Mouse (Mus musculus) forebrain, embryonic 16.5 days (tissue): ENCODE measurements around the gene Ddit4. TPM values are rescaled to one million over a fixed set of nuclear protein-coding genes. Genes with fewer than 3 reads are reported as not detected.
"Not testable (repeated sequence)": the region's sequence is repeated elsewhere in the genome, so short reads cannot be mapped to it uniquely, and the experiment has no call there.

Experiments
- ATAC-seq: fragments of 200-750 bp; cut with Nextera tagmentation; 2 replicates; pipeline ENCODE4 v1.8.0; 2017; ENCODE audit warnings: mild to moderate bottlenecking, moderate library complexity
- H3K27ac ChIP-seq: fragments of 300-500 bp; sonication (generic); 2 replicates; pipeline ENCODE4 v1.5.1; 2014; ENCODE audit warnings: low read length, control low read depth
- H3K27me3 ChIP-seq: fragments of 300-500 bp; sonication (generic); replicated peaks from 2 replicates; pipeline ENCODE4 v1.6.1; 2014; ENCODE audit warnings: low read length; ENCODE audit not compliant: control insufficient read depth, insufficient read depth
- H3K36me3 ChIP-seq: fragments of 300-500 bp; sonication (generic); 2 replicates; pipeline ENCODE4 v1.6.1; 2014; ENCODE audit not compliant: control insufficient read depth, insufficient read depth
- H3K4me1 ChIP-seq: fragments of 300-500 bp; sonication (generic); replicated peaks from 2 replicates; pipeline ENCODE4 v1.6.1; 2014; ENCODE audit warnings: low read length; ENCODE audit not compliant: control insufficient read depth, insufficient read depth
- H3K4me2 ChIP-seq: fragments of 300-500 bp; sonication (generic); 2 replicates; pipeline ENCODE4 v1.6.1; 2014; ENCODE audit warnings: mild to moderate bottlenecking, low read length, control low read depth
- H3K4me3 ChIP-seq: fragments of 300-500 bp; sonication (generic); replicated peaks from 2 replicates; pipeline ENCODE4 v1.5.1; 2014; ENCODE audit warnings: mild to moderate bottlenecking, low read length, control low read depth
- H3K9ac ChIP-seq: fragments of 300-500 bp; sonication (generic); replicated peaks from 2 replicates; pipeline ENCODE4 v1.6.1; 2014; ENCODE audit warnings: low read depth, low read length, control low read depth
- H3K9me3 ChIP-seq: fragments of 300-500 bp; sonication (generic); 2 replicates; pipeline ENCODE4 v1.6.1; 2016; ENCODE audit warnings: low read length; ENCODE audit not compliant: control insufficient read depth
- whole genome bisulfite sequencing: fragments of 180-500 bp; shearing (Covaris S2); extraction: QIAGEN DNeasy Blood & Tissue Kit; methylation state at CpG from one replicate; pipeline ENCODE4 v1.1.7; 2014; 5-methylcytosine and 5-hydroxymethylcytosine counted together
- polyA plus RNA-seq: library from polyadenylated mRNA; unstranded; fragments of >200 nt; fragmentation: Nextera tagmentation; extraction: Ambion mirVana; gene quantifications from 2 replicates; pipeline ENCODE4 v1.2.1, GENCODE M21; 2015

Gene Ddit4
- 75.5 and 79.6 TPM in 2 replicates for polyA plus RNA-seq

DNA sequence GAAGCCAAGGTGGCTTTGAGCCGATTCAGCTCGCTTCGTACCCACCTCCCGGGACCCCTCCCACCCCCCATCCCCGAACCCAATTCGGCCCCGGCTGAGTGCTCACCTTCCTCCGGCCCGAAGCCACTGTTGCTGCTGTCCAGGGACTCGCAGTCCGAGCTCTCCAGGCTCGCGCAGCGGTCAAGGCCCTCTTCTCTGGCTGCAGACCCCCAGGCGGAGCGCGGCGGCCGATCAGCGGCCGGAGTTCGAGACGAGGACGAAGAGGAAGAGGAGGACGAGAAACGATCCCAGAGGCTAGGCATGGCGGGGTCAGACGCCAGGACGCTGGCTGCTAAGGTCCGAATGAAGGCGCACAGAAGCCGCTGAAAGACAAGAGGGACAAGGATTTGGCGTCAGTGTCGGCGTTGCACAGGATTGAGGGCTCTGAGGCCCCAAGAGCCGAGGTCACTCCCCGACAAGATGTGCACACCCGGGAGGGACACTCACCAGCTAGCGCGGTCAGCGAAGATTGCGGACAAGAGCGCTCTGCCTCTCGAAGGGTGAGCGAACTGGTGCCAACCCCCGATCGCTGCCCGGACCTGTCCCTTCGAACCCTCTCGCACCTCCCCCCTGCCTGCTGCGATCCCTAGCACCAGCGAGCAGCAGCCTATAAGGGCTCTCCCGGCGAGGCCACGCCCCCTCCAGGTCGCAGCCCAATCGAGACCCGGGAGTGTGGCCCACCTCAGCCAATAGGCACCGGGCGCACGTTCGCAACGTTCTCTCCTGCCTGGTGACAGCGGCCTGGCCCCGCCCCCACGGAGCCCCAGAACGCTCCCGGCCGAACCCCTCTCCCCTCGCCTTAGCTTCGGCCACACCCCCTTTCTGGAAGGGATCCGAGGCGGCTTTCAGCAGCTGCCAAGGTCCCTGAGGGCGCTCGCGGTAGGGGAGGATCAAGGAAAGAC, at the start of gene Ddit4:
TSS of gene Ddit4 (minus strand) at position 624 of the 941 bp plus-strand sequence.
- peak; percentile 97 for ATAC-seq
- Histone ChIP-seq H3K9ac (peak within 1 kb of the TSS; percentile 96), H3K27me3 (no peaks in the 10 kb centered on the region), H3K4me3 (peak within 1 kb of the TSS; percentile 100), H3K27ac (peak within 1 kb of the TSS; percentile 98), H3K4me2 (peak within 1 kb of the TSS; percentile 93), H3K36me3 (no peaks in the 10 kb centered on the region), H3K9me3 (no peaks in the 10 kb centered on the region), H3K4me1 (peaks cover 36% of the 10 kb centered on the region)
- WGBS: under 1% methylated on average over 75 of the region's 76 CpGs

DNA sequence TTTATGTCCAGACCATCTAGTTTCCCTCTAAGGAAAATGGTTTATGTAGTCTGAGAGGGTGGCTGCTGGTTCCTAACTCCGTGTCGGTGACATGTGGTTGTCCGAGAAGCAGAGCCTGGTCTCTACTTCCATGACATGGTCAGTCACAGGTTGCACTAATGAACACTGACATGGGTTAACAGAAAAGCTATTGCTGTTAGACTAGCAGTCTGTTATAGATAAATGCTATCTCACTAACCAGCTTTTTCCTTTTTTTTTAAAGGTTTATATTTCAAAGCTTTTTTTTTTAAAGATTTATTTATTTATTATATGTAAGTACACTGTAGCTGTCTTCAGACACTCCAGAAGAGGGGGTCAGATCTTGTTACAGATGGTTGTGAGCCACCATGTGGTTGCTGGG, 47.4 kb upstream of the Ddit4 start:
- 96% methylated on average over 3 of the region's 3 CpGs for WGBS
- no peak overlapping the region for H3K27ac ChIP-seq
- H3K4me3 ChIP-seq: no peak overlapping the region
- H3K9ac ChIP-seq: no peak overlapping the region
- H3K4me1 ChIP-seq: peaks cover 16% of the 10 kb centered on the region
- no peak for ATAC-seq
- H3K9me3 ChIP-seq: no peaks in the 10 kb centered on the region
- H3K36me3 ChIP-seq: 0 out of 2 replicates have a peak, but pooled peaks cover 3% of the 10 kb centered on the region
- H3K27me3 ChIP-seq: no peaks in the 10 kb centered on the region
- no peak overlapping the region for H3K4me2 ChIP-seq

DNA sequence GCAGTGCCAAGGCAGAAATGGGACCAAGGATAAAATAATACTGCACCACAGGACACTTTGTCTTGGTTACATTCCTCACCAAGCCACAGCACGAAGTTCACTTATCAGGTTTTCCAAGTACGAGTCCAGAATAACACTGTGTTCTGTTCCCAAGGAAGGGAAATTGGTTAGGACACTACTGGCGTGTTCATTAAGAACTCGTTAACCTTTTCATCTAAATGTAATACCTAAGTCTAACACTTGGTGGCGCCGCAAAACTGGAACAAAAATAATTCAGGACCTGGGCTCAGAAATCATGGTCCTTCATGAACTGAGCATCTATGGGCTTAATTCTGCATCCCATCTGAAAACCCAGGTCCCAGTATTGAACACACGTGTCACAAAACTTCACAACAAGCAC, 46.0 kb upstream of the Ddit4 start:
- 14% methylated on average over 7 of the region's 7 CpGs for WGBS
- Histone ChIP-seq H3K9me3 (no peaks in the 10 kb centered on the region), H3K9ac (no peak overlapping the region), H3K36me3 (0 out of 2 replicates have a peak, but pooled peaks cover 3% of the 10 kb centered on the region), H3K4me3 (no peak overlapping the region), H3K27me3 (no peaks in the 10 kb centered on the region), H3K27ac (no peak overlapping the region), H3K4me2 (no peak overlapping the region), H3K4me1 (peaks cover 10% of the 10 kb centered on the region)
- ATAC-seq: no peak

DNA sequence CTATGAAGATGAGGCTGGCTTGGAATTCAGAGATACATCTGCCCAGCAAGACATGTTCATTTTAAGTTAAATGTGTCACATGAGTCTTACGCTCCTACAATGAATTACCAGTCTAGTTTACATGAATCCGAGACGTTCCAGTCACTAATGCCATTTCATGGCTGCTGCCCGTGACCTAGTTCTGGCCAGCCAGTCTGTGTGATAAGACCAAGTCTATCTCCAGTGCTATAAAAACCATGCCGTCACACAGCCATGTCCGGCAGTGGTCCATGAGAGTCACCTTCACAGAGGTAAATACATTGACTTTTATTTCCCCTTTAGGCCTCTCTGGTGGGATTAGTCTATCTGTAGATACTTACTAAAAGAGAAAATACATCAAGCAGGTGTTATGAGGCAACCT, 44.3 kb upstream of the Ddit4 start:
- Histone ChIP-seq H3K4me1 (peaks cover under 1% of the 10 kb centered on the region; the same call in 1 of the 2 replicates), H3K9ac (no peak overlapping the region), H3K27me3 (no peaks in the 10 kb centered on the region), H3K4me2 (no peak overlapping the region), H3K4me3 (no peak overlapping the region), H3K27ac (no peak overlapping the region), H3K36me3 (0 out of 2 replicates have a peak, but pooled peaks cover 3% of the 10 kb centered on the region), H3K9me3 (no peaks in the 10 kb centered on the region)
- WGBS: 97% methylated on average over 6 of the region's 6 CpGs
- no peak for ATAC-seq

DNA sequence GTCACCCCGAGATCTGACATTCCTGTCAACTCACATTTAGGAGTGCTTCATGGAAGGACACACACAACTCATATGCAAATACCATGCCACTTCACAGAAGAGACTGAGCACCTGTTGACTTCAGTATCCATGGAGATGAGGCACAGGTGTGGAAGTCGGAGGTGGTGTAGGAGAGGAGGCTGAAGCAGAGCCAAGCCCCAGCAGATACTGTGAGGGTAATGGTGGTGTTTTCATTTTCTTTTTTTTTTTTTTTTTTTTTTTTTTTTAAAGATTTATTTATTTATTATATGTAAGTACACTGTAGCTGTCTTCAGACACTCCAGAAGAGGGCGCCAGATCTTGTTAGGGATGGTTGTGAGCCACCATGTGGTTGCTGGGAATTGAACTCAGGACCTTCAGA, 42.2 kb upstream of the Ddit4 start:
- 89% methylated on average over 2 of the region's 3 CpGs for WGBS
- not testable (repeated sequence) for H3K27ac ChIP-seq

DNA sequence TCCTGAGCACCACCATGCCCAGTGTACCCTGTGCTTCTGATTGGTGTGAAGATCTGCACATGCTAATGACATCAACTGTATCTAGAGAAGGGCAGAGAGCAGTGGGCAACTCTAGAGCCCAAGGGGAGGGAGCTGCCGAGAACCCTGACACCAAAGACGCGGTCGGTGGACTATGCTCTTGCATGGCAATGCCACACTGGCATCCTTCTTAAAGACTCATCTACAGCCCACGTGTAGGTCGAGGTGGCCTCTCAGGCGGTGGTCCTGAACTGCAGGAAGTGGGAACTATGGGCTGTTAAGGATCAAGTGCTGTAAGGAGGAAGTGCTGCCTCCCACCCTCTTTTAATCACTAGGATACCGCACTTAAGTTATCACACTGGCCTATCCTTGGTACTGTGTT, 40.4 kb upstream of the Ddit4 start:
- peaks cover 35% of the 10 kb centered on the region for H3K36me3 ChIP-seq
- ATAC-seq: no peak
- no peak overlapping the region for H3K4me2 ChIP-seq
- no peaks in the 10 kb centered on the region for H3K9me3 ChIP-seq
- no peak overlapping the region for H3K27ac ChIP-seq
- no peaks in the 10 kb centered on the region for H3K27me3 ChIP-seq
- no peaks in the 10 kb centered on the region for H3K4me1 ChIP-seq
- WGBS: 91% methylated on average over 8 of the region's 8 CpGs
- H3K9ac ChIP-seq: no peak overlapping the region
- H3K4me3 ChIP-seq: no peak overlapping the region

More for the DNA sequence above, 42.2 kb upstream of the Ddit4 start:
- not testable (repeated sequence) for H3K27me3 ChIP-seq, ATAC-seq, H3K9ac ChIP-seq, H3K4me2 ChIP-seq, H3K4me3 ChIP-seq, H3K9me3 ChIP-seq, H3K4me1 ChIP-seq
- peaks cover 20% of the 10 kb centered on the region for H3K36me3 ChIP-seq

DNA sequence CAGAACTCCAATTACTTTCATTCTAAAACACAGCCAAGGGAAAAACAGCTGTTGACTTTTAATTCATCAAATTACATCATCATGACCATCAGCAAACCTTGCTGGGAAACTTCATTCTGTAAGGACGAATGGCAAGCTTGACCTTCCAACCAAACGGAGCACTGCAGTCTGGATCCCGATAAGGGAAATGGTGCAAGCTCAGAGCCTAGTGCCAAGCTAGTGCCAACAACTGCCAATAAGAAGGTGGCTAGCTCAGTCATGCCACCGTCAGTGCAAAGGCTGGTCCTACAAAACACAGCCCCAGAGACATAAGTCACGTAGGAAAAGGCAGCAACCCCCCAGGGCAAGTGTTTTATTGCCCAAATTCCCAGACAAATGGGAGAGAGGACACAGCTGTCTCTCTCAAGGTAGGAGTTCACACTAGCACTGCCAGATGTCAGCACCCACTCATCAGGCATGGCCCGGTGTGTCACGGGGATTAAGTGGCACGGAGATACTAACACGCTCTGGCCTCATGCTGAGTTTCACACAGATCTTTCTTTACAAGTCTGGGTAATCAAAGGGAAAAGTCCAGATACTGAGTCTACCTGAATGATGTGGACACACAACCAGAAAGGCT, 39.7 kb upstream of the Ddit4 start:
- Histone ChIP-seq H3K4me2 (no peak overlapping the region), H3K4me3 (no peak overlapping the region), H3K27ac (no peak overlapping the region), H3K9ac (no peak overlapping the region), H3K36me3 (peaks cover 35% of the 10 kb centered on the region), H3K27me3 (no peaks in the 10 kb centered on the region), H3K4me1 (no peaks in the 10 kb centered on the region), H3K9me3 (no peaks in the 10 kb centered on the region)
- no peak for ATAC-seq
- WGBS: 88% methylated on average over 9 of the region's 9 CpGs

DNA sequence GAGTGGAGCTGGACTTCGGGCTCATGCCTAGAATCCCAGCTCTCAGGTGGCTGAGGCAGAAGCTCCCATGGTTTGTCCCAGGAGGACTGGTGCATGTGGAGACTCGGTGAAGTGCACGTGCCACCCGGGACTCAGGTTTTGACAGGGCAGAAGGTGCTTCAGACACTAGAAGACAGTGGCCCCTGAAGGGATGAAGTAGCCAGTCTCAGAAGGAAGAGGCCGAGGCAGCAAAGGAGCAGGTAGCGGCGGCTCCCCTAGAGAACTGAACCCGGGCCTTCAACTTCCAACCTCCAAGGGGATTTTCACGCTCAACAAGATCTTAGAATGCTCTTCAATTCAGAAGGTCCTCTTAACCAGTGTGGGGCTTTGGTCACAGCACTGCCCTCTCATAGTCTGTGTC, 38.8 kb upstream of the Ddit4 start:
- ATAC-seq: no peak
- no peak overlapping the region for H3K4me2 ChIP-seq
- H3K27me3 ChIP-seq: no peaks in the 10 kb centered on the region
- H3K9me3 ChIP-seq: no peaks in the 10 kb centered on the region
- H3K9ac ChIP-seq: no peak overlapping the region
- 96% methylated on average over 9 of the region's 9 CpGs for WGBS
- no peak overlapping the region for H3K4me3 ChIP-seq
- H3K4me1 ChIP-seq: no peaks in the 10 kb centered on the region
- no peak overlapping the region for H3K27ac ChIP-seq
- H3K36me3 ChIP-seq: peaks cover 35% of the 10 kb centered on the region

DNA sequence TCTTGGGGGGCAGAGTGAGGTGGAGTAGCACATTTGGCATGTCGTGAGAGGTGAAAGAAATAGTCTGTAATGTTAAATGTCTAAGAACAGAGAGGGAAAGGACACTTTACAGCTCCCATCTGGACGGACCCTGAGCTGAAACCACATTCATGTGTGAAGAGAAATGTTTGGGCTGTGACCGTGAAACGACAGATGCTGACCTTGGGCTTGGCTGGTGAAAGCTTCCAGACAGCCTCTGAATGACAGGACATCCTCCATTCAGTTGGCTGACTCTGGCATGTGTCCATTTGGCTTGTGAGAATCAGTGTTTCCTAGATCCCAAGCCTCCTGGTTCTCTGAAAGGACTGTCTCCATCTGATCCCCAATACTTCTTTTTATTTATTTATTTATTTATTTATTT, 36.4 kb upstream of the Ddit4 start:
- no peak for ATAC-seq
- H3K27ac ChIP-seq: no peak overlapping the region
- no peaks in the 10 kb centered on the region for H3K4me1 ChIP-seq
- H3K9ac ChIP-seq: no peak overlapping the region
- WGBS: 76% methylated on average over 4 of the region's 4 CpGs
- no peaks in the 10 kb centered on the region for H3K9me3 ChIP-seq
- H3K4me3 ChIP-seq: no peak overlapping the region
- H3K27me3 ChIP-seq: no peaks in the 10 kb centered on the region
- H3K4me2 ChIP-seq: no peak overlapping the region
- peaks cover 32% of the 10 kb centered on the region for H3K36me3 ChIP-seq
